Mouse (Mus musculus) inflammation-experienced regulatory T-cells, adult 6 months (primary cell): ENCODE measurements around the gene Rsbn1l. TPM values are rescaled to one million over a fixed set of nuclear protein-coding genes. Genes with fewer than 3 reads are reported as not detected.

Experiments used
- ATAC-seq: one replicate; pipeline ENCODE4 v1.8.0; 2017
- polyA plus RNA-seq, 3 experiments: library from polyadenylated mRNA; unstranded; fragments of 100-300 nt; shearing (Covaris generic); gene quantifications; one replicate each; pipeline ENCODE4 v1.2.1; 2017

Rsbn1l gene
- polyA plus RNA-seq, result 10 to 100 TPM; 35.5 to 42.0 (median 37.5) TPM

DNA sequence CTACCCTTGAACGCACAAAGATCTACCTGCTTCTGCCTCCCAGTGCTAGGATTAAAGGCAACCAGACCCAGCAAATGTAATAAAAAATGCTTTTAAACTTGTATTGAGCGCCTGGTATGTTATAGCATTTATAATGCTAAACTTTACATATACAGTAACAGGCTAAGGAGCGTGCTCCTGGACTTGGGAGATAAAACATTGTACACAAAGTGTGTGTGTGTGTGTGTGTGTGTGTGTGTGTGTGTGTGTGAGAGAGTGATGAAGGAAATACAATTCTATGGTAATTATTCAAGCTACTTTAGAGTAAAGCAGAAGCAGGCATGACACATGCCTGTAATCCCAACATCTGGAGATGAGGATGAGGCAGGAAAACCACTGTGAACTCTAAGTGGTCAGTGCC lies at the start of gene Rsbn1l:
Rsbn1l (minus strand) TSS at position 101 of the 400 bp plus-strand sequence.
- ATAC-seq, result no peak

DNA sequence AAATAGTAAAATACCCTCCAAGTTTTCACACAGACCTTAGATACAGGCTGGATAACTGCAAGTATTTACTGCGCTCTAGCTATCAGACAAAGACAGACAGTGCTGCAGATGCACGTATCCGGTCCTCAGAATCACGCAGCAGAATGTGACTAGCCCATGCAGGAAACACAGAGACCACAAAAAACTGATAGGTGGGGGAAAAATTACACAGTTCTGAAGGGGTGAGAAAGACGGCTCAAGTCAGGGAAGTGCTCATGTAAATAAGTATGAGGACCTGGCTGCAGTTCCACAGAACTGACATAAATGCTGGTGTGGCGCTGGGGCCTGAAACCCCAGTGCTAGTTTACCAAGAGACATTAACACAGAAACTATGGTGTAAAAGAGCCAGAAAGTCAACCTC lies 46.5 kb upstream of the Rsbn1l start:
- peak; percentile 99 for ATAC-seq

- no peak for ATAC-seq
Observed at GRCm38 (mm10) chr5:21001622-21002315, 45.6 kb upstream of the Rsbn1l start.

GRCm38 (mm10) chr5:20998427-20998826 lies 42.2 kb upstream of the Rsbn1l start:
- ATAC-seq, result no peak

- no peak for ATAC-seq
Observed at GRCm38 (mm10) chr5:20997555-20997954, 41.4 kb upstream of the Rsbn1l start.

GRCm38 (mm10) chr5:20990062-20990809 lies 34.0 kb upstream of the Rsbn1l start:
- ATAC-seq, result no peak

DNA sequence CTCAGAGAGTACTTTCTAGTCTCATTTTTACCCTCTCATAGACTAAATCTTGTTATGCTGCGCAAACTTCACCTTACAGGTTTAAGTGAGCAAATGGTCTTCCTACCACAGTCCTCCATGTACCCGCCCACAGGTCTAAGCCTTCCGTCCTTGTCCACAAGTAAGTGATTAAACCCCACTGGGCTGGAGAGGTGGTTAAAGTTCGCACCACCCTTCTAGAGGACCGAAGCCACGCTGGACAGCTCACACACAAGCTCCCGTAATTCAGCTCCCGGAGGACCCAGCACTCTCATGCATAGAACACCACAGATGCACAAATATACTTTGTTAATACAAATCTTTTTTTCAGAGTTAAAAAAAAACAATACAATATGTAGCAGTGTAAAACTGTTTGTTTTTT lies 30.1 kb upstream of the Rsbn1l start:
- no peak for ATAC-seq

- ATAC-seq, result no peak
Observed at GRCm38 (mm10) chr5:20983505-20983904, 27.3 kb upstream of the Rsbn1l start.

- ATAC-seq, result no peak
Observed at GRCm38 (mm10) chr5:20974690-20975089, 18.5 kb upstream of the Rsbn1l start.

DNA sequence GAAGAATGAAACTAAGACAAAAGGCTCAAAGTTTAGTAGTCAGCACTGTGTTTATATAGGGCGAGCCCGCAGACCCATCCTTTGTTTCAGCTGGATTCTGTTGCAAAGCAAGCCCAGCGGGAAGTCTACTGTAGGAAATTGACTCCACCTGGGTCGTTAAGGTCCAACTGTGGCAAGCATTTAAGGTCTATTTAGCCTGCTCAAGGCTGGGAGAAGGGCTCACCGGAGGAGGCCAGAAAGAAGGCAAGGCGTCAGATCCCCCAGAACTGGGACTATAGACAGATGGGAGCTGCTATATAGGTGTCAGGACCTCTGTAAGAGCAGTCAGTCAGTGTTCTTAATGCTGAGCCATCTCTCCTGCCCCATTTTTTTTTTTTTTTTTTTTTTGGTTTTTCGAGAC lies 17.8 kb upstream of the Rsbn1l start:
- no peak for ATAC-seq

DNA sequence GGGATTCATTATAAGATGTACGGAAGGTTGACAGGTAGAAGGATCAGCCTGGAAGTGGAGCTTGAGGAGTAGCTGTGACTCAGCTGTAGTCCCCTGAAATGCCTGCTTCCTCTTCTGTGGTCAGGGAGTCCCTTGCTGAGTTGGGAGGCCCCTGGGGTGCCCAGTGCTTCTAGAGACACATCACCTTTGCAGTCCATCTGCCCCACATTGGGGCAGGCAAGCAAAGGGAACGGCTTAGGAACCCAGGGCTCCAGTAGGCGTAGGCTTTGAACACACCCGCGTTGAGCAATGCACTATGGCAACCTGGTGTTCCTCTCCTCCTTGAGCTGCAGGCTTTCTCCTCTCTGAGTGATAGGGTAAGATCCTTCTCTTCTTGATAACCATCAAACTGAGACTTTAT lies 16.9 kb upstream of the Rsbn1l start:
- ATAC-seq, result no peak

GRCm38 (mm10) chr5:20968963-20969362 lies 12.8 kb upstream of the Rsbn1l start:
- ATAC-seq, result peak; percentile 81

DNA sequence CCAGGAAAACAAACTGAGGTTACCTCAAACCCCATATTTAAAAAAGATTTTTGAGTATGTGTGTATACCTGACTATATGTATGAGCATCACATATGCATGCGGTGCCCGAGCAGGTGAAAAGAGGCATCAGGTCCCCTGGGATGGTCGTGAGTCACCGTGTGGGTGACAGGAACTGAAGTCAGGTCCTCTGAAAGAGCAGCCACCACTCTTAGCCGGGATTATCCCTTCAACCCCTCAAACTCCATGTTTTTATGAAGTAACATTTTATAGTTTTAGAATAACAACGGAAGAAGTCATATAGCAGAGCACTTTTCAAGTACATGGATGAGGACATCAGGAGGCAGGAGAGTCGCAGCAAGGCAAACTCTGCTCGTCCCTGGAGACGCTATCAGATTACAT lies 12.3 kb upstream of the Rsbn1l start:
- ATAC-seq, result no peak

DNA sequence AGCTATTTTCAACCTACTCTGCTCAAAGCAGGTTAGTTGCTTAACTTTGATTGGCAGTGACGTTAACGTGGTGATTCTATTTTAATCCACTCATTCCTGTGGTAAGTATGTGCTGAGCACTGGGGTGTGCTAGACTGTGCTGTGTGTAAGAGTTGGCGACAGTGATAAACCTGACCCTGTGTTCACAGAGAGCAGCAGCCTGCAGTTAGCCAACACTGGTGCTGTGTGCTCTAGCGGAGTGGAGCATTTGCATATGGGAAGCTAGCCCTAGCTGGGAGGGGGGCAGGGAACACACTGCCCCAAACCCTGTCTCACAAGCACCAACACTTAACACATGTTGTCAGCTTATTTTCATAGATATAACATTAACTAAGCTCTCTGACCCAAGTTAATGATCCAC lies 11.7 kb upstream of the Rsbn1l start:
- ATAC-seq, result no peak

GRCm38 (mm10) chr5:20964446-20964845 lies 8.2 kb upstream of the Rsbn1l start:
- no peak for ATAC-seq

DNA sequence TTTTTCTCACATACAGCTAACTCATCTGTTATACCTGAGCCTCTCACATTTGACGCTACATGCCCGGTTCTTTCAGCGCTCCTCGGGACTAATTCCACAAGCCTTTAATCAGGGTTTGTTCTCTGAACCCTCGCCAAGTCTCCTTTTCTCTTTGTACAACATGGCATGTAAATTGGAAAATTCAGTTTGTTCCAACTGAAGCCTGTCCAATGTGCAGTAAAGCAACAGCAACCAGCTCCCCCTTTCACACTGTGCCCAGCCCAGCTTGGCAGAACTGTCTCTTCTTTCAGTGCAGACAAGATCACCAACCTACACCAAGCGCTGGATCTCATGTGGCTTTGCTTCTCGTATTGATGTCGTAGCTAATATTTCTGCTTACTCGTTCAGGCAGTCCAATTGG lies 7.1 kb upstream of the Rsbn1l start:
- no peak for ATAC-seq

- no peak for ATAC-seq
Observed at GRCm38 (mm10) chr5:20960927-20961326, 4.7 kb upstream of the Rsbn1l start.

- ATAC-seq, result peak; percentile 66
Observed at GRCm38 (mm10) chr5:20955114-20955835, 923 bp downstream of the Rsbn1l start.

DNA sequence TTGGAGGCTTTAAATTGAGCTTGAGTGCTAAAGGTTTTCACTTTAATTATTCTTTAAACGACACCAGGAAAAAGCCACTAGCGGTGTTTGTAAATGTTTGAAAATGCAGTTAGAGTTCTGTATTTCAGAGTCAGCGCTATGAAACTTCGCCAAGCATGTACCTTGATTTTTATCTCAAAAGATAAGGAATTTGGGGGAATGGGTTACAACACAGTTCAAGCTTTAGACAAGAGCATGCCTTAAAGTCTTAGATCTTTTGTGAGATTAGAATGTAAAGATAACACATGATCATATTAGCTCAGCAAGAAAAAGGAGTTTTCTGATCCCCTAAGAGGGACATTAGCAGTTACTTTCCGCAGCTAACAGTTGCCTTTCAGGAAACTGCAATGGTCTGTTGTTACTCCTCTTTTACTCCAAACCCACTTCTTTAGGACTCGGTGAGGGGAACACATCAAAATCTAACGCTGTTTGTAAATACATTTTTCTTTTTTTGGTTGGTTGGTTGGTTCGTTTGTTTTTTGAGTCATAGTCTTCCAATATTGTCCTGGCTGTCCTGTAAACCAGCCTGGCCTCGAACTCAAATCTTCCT lies 3.8 kb downstream of the Rsbn1l start:
- ATAC-seq, result peak; percentile 0

GRCm38 (mm10) chr5:20951666-20952281 lies 4.4 kb downstream of the Rsbn1l start:
- peak; percentile 86 for ATAC-seq

DNA sequence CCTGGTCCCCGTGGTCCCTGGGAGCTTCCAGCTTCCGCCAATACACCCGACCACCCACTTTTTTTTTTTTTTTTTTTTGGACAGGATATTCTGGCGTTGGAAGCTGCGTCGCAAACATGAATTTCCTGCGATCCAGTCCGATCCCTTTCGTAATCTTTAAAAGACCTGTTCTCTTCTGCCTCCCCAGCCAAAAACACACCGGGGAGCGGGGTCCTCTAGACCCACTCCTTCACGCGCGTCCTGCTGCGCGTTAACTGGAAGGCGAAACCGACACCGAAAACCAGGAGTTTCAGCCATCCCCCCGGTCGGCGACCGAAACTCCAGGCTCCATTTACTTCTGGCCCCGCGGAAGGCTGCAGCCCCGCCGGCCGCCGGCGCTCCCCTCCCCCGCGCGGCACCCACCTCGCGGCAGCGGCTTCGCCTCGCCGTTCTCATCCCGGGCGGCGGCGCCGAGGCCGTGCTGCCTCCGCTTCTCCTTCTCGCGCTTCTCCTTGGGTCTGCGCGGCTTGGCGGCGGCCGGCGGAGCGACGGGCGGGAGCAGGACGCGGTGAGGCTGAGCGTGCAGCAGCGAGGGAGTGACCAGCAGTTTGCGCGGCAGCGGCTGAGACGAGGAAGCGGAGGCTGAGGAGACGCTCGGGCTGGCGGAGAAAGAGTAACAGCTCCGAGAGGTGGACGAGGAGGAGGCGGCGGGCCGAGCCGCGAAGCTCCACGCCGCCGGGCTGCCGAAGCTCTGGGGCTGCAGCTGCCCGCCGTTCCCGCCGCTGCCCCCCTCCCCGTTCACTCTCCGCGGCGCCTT lies 5.1 kb downstream of the Rsbn1l start:
- ATAC-seq, result peak; percentile 8

DNA sequence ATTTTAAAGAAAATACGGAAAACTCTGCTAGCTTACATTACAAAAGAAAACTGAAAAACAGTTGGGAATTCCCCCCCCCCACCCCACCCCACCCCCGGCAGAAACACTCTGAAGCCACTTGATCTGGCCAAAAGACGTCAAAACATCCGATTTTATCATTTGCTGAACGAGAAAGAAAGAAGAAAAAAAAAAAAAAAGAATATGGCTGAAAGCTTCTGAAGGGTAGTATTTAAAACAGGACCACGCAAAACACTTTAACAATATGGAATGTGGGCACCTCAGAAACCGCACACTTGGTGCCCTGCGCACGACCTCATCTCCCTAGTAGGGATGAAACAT lies 5.7 kb downstream of the Rsbn1l start:
- ATAC-seq, result no peak
